ENCODE assay signal across 8 mouse cellular contexts in genomic region chr7:116245815-116246695, GRCm38 (mm10).
DNase-seq lines count a peak whose midpoint lies in the region; ATAC-seq and TF ChIP-seq lines count a peak whose summit lies in the region.

No protein-coding gene starts in this region.

- no peaks in the 10 kb centered on the region for H3K36me3 ChIP-seq in forebrain, embryonic 12.5 days (replicated peaks)
- no peaks in the 10 kb centered on the region for H3K36me3 ChIP-seq in intestine, postnatal 0 days (ENCODE audit: control insufficient read depth, insufficient read depth)
- H3K36me3 ChIP-seq in midbrain, embryonic 14.5 days (ENCODE audit: control insufficient read depth, insufficient read depth, low read length), result no peaks in the 10 kb centered on the region

- peak; percentile 32 for DNase-seq in cerebellum, adult 8-10 months
- DNase-seq in cerebellum, postnatal 4 days (ENCODE audit: low spot score in 2 of 2), result no peak
- peak; percentile 25 for DNase-seq in MEL-GATA-1-ER (ENCODE audit: extremely low read depth, low read depth)
- DNase-seq in midbrain, embryonic 14.5 days, result peak; percentile 80
- DNase-seq in layer of hippocampus, postnatal 36 days, result no peak
- DNase-seq in ovary, postnatal 14 days (ENCODE audit: low spot score), result no peak

- no peaks in the 10 kb centered on the region for H3K27me3 ChIP-seq in forebrain, embryonic 12.5 days
- H3K27me3 ChIP-seq in intestine, postnatal 0 days (replicated peaks; ENCODE audit: control insufficient read depth, insufficient read depth, low read length), result no peaks in the 10 kb centered on the region
- no peaks in the 10 kb centered on the region for H3K27me3 ChIP-seq in midbrain, embryonic 14.5 days (ENCODE audit: control insufficient read depth, insufficient read depth, low read length)

- no peak overlapping the region for H3K27ac ChIP-seq in forebrain, embryonic 12.5 days
- H3K27ac ChIP-seq in intestine, postnatal 0 days (ENCODE audit: low read depth, low read length), result no peak overlapping the region
- H3K27ac ChIP-seq in midbrain, embryonic 14.5 days (replicated peaks; ENCODE audit: low read depth, low read length), result peak overlapping the region; percentile 37; the same call in 1 of the 2 replicates

- H3K4me3 ChIP-seq in forebrain, embryonic 12.5 days (replicated peaks), result no peak overlapping the region
- no peak overlapping the region for H3K4me3 ChIP-seq in intestine, postnatal 0 days (ENCODE audit: low read depth, low read length)
- H3K4me3 ChIP-seq in midbrain, embryonic 14.5 days (replicated peaks; ENCODE audit: low read depth, low read length), result peak overlapping the region; percentile 8; the same call in 1 of the 2 replicates

- H3K4me2 ChIP-seq in forebrain, embryonic 12.5 days, result peak overlapping the region; percentile 34
- H3K4me2 ChIP-seq in intestine, postnatal 0 days (replicated peaks; ENCODE audit: low read depth), result peak overlapping the region; percentile 30; the same call in 1 of the 2 replicates
- H3K4me2 ChIP-seq in midbrain, embryonic 14.5 days (ENCODE audit: low read length), result peak overlapping the region; percentile 45

- H3K9ac ChIP-seq in forebrain, embryonic 12.5 days, result no peak overlapping the region
- H3K9ac ChIP-seq in intestine, postnatal 0 days (ENCODE audit: low read depth, low read length), result no peak overlapping the region
- no peak overlapping the region; the same call in 1 of the 2 replicates for H3K9ac ChIP-seq in midbrain, embryonic 14.5 days (replicated peaks; ENCODE audit: low read length)

- peak; percentile 84 for TF ChIP-seq CTCF in intestine, postnatal 0 days (IDR thresholded peaks at IDR 0.05; ENCODE audit: low read depth)

- WGBS in forebrain, embryonic 12.5 days, result 43% methylated on average over 15 of the region's 15 CpGs
- 34% methylated on average over 15 of the region's 15 CpGs for WGBS in intestine, postnatal 0 days
- WGBS in midbrain, embryonic 14.5 days, result 25% methylated on average over 15 of the region's 15 CpGs

- no peaks in the 10 kb centered on the region for H3K9me3 ChIP-seq in forebrain, embryonic 12.5 days
- no peaks in the 10 kb centered on the region for H3K9me3 ChIP-seq in intestine, postnatal 0 days (ENCODE audit: control insufficient read depth)
- H3K9me3 ChIP-seq in midbrain, embryonic 14.5 days (ENCODE audit: control insufficient read depth, low read length), result no peaks in the 10 kb centered on the region

- H3K4me1 ChIP-seq in forebrain, embryonic 12.5 days, result peaks cover 38% of the 10 kb centered on the region
- H3K4me1 ChIP-seq in intestine, postnatal 0 days (replicated peaks; ENCODE audit: control insufficient read depth, insufficient read depth, low read length), result 0 out of 2 replicates have a peak, but pooled peaks cover 8% of the 10 kb centered on the region
- peaks cover 13% of the 10 kb centered on the region for H3K4me1 ChIP-seq in midbrain, embryonic 14.5 days (ENCODE audit: control insufficient read depth, insufficient read depth, low read length)

- ATAC-seq in forebrain, embryonic 12.5 days (ENCODE audit: low FRiP score), result no peak
- ATAC-seq in intestine, postnatal 0 days, result no peak
- no peak for ATAC-seq in midbrain, embryonic 14.5 days (ENCODE audit: low FRiP score, low TSS enrichment)

Comparison
In these comparisons a context has a peak if more than half of its experiments do, and no peak if none do; other contexts are left out.
1. DNase-seq: peak in cerebellum, adult 8-10 months (single experiment), MEL-GATA-1-ER (single experiment) and midbrain, embryonic 14.5 days (single experiment); none in cerebellum, postnatal 4 days (0 of 2), layer of hippocampus, postnatal 36 days (0 of 2) and ovary, postnatal 14 days (single experiment).
2. Peak in every context shown above with its lines, with median percentiles within 50 percentile points of each other: H3K4me2 ChIP-seq.